Mouse (Mus musculus) frontal cortex, postnatal 36 days (tissue): ENCODE data around the gene Pcsk6.

ENCODE experiments used
- DNase-seq, 2 experiments: peaks; one replicate each; pipeline ENCODE4 v3.0.0; 2022; ENCODE audit warnings: low spot score in 2 of 2

Gene Pcsk6

GRCm38 (mm10) chr7:65940988-65941387 lies 79.5 kb downstream of the Pcsk6 start:
- DNase-seq: no peak

- no peak for DNase-seq
Observed at GRCm38 (mm10) chr7:65945342-65945993, 83.9 kb downstream of the Pcsk6 start.

GRCm38 (mm10) chr7:65946397-65946796 lies 84.9 kb downstream of the Pcsk6 start:
- DNase-seq: no peak

GRCm38 (mm10) chr7:65948891-65949290 lies 87.4 kb downstream of the Pcsk6 start:
- DNase-seq: peak in 1 of 2 experiments; percentile 33

- DNase-seq: no peak
Observed at GRCm38 (mm10) chr7:65954583-65954982, 93.0 kb downstream of the Pcsk6 start.

GRCm38 (mm10) chr7:65955304-65956220 lies 94.0 kb downstream of the Pcsk6 start:
- peak; percentile 28 to 62 for DNase-seq

- DNase-seq: no peak
Observed at GRCm38 (mm10) chr7:65957245-65957644, 95.7 kb downstream of the Pcsk6 start.

- no peak for DNase-seq
Observed at GRCm38 (mm10) chr7:65958105-65958504, 96.6 kb downstream of the Pcsk6 start.

- no peak for DNase-seq
Observed at GRCm38 (mm10) chr7:65959221-65959924, 97.8 kb downstream of the Pcsk6 start.

- DNase-seq: no peak
Observed at GRCm38 (mm10) chr7:65962611-65963010, 101.1 kb downstream of the Pcsk6 start.

- no peak for DNase-seq
Observed at GRCm38 (mm10) chr7:65964398-65964797, 102.9 kb downstream of the Pcsk6 start.

- DNase-seq: no peak
Observed at GRCm38 (mm10) chr7:65971301-65971700, 109.8 kb downstream of the Pcsk6 start.

GRCm38 (mm10) chr7:65977286-65977685 lies 115.8 kb downstream of the Pcsk6 start:
- no peak for DNase-seq

DNA sequence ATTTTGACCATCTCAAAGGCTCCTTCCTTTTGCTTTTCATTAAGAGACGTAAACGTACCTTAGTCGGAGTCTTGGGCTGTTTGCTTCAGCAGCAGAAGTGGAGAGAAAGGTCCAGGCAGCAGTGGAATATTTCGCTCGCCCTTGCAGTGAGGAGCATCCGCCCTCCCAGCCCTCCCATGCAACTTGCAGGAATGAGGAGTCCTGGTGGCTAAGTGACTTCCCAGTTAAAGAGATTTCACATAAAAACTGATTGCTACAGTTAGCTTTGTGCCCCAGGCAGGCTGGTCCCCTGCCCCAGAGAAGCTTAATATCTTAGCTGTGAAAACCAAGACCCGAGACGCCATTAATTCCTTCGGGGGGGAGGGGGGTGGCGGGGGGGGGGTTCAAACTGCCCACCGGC lies 116.4 kb downstream of the Pcsk6 start:
- DNase-seq: no peak

DNA sequence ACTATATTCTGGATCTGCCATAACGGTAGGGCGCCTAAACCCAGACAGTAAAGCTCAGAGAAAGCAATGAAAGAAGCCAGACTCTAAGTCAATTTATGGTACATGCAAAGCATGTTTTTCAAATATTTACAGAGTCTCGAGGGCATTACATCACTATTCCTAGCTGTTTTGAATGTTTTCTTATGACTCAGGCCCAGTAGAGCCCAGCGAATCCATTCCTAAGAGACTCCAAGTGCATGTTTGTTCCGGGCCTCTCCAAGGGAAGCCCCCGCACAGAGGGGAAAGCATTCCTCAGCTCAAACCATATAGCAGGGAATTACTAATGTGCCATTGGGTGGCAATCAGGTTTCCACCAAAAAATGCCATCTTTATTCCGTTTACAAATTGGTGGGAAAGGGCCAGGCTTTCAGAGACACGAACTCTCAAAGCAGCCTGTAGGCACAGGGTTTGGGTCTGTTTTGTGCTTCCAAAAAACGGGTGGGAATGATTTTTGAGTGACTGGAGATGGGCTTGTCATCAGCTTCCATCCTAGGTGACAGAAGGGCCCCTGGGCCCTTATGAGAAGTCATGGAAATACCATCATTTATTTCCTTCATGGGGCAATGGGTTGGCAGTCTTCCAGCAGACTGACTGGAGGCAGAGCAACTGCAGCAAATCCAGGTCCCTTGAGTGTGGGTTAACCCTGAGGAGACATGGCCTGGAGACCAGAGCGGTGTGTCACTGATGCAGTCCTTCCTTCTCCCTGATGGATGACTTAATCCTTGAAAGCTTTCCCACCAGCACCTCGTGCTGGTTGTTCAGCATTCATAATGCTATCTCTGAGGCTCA lies 117.7 kb downstream of the Pcsk6 start:
- no peak for DNase-seq

DNA sequence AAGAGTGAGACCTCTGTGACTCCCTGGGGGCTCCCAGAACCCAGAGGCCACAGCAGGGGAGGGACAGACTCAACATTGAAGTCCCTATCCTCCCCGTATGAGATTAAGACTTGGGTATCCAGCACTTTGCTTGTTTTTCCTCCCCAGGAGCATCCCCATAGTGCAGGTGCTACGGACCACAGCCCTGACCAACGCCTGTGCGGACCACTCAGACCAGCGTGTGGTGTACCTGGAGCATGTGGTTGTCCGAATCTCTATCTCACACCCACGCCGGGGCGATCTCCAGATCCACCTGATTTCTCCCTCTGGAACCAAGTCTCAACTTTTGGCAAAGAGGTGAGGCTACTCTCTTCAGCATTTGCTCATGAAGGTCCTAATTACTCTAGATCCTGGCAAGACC lies 118.5 kb downstream of the Pcsk6 start:
- no peak for DNase-seq

DNA sequence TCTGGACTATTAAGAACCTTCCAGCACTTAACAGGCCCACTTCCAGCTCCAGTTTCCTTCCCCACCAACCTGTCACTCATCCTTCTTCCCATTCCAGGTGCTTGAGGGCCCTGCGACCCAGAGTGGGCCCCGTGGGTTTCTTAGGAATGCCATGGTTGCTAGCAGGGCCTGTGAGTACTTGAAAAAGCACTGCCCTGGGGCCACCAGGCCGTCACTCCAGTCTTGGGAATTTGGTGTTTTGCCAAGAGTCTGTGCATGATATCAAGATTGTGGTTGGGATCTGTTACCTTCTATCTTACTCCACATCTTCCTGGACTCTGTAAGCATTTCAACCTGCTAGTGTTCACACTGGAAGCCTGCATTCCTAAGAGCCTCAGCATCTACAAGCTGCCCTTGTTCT lies 120.5 kb downstream of the Pcsk6 start:
- DNase-seq: no peak

GRCm38 (mm10) chr7:65988249-65988648 lies 126.7 kb downstream of the Pcsk6 start:
- DNase-seq: no peak

- no peak for DNase-seq
Observed at GRCm38 (mm10) chr7:65988709-65989108, 127.2 kb downstream of the Pcsk6 start.

GRCm38 (mm10) chr7:65992329-65992728 lies 130.8 kb downstream of the Pcsk6 start:
- DNase-seq: no peak

DNA sequence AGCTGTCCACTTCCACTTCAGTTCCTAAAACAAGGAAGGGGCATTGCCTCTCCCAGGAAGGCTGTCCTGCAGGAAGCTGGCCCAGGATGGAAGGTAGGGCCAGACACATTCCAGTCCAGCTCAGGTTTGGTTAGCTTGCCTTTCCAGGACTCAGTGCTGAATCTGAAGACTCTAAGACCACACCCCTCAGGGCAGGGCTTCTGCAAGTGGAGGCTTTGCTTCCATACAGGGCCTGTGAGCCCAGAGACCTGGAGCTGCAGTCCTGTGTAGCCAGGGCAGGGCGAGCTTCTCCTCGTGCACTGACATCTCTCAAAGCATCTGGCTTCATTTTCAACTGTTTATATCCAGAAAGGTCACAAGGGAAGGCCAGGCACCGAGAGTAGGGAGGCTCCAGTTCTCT lies 131.9 kb downstream of the Pcsk6 start:
- DNase-seq: no peak
